ENCODE assay signal across 9 mouse cellular contexts in genomic region chrX:11797870-11798269, GRCm38 (mm10).
DNase-seq lines count a peak whose midpoint lies in the region; ATAC-seq and TF ChIP-seq lines count a peak whose summit lies in the region.
"Had no signal": no experiment of that assay in that cellular context is flagged by ENCODE, and none has a peak within 500 bp of the region (broad histone marks: within the 10 kb centered on the region; RNA-seq: fewer than 3 reads in every experiment).

No protein-coding gene starts in this region.

- TF ChIP-seq CTCF in heart, adult 2 months (IDR thresholded peaks at IDR 0.05): peak; percentile 25

- H3K9me3 ChIP-seq in midbrain, embryonic 15.5 days: no peaks in the 10 kb centered on the region

- TF ChIP-seq POLR2A in heart, adult 2 months (IDR thresholded peaks at IDR 0.05; ENCODE audit: insufficient read depth, low read depth, low read length): no peak

- no peak for ATAC-seq in midbrain, embryonic 15.5 days (replicated peaks)

- H3K27me3 ChIP-seq in heart, adult 2 months (ENCODE audit: control insufficient read depth, insufficient read depth, low read length): no peaks in the 10 kb centered on the region
- no peaks in the 10 kb centered on the region for H3K27me3 ChIP-seq in midbrain, embryonic 15.5 days (replicated peaks)

- intact Hi-C loops in heart, adult 2 months (cut with DNase I): no loop called here

- peak; percentile 51 for DNase-seq in cerebellum, adult 18-20 months
- DNase-seq in cerebellum, adult 8-10 months: no peak
- DNase-seq in Muller cell, postnatal 12 days (ENCODE audit: inconsistent ontology term): peak; percentile 81
- DNase-seq in heart, adult 2 months: peak; percentile 45 to 58
- peak; percentile 51 to 62 for DNase-seq in layer of hippocampus, adult 8-10 months (ENCODE audit: low spot score in 2 of 2)
- DNase-seq in spleen, postnatal 4 days (ENCODE audit: low spot score in 2 of 2): no peak
- no peak for DNase-seq in right cerebral cortex, postnatal 10 days (ENCODE audit: low spot score in 2 of 2)

- 0 out of 2 replicates have a peak, but pooled peaks have one; percentile 14 for TF ChIP-seq EP300 in heart, adult 2 months (IDR thresholded peaks at IDR 0.05; ENCODE audit: insufficient read depth, low read depth, low read length)

- H3K9ac ChIP-seq in heart, adult 2 months (ENCODE audit: low read depth, low read length): no peak overlapping the region; the same call in 1 of the 2 replicates
- H3K9ac ChIP-seq in midbrain, embryonic 15.5 days: no peak overlapping the region

- H3K4me3 ChIP-seq in heart, adult 2 months: no peak overlapping the region
- no peak overlapping the region for H3K4me3 ChIP-seq in midbrain, embryonic 15.5 days

- no peak overlapping the region for H3K27ac ChIP-seq in heart, adult 2 months
- H3K27ac ChIP-seq in midbrain, embryonic 15.5 days: 0 out of 2 replicates have a peak overlapping the region, but pooled peaks have one; percentile 38
- H3K27ac ChIP-seq: macrophage had no signal

- H3K36me3 ChIP-seq in heart, adult 2 months (ENCODE audit: control insufficient read depth, insufficient read depth, low read length): no peaks in the 10 kb centered on the region
- no peaks in the 10 kb centered on the region for H3K36me3 ChIP-seq in midbrain, embryonic 15.5 days (replicated peaks)

- H3K4me1 ChIP-seq in heart, adult 2 months (ENCODE audit: control insufficient read depth, insufficient read depth, low read length): peaks cover 2% of the 10 kb centered on the region
- H3K4me1 ChIP-seq in midbrain, embryonic 15.5 days: peaks cover 4% of the 10 kb centered on the region

- no peaks in the 10 kb centered on the region for H3K79me2 ChIP-seq in heart, adult 2 months (replicated peaks; ENCODE audit: control insufficient read depth, insufficient read depth, low read length)

- H3K4me2 ChIP-seq in midbrain, embryonic 15.5 days: no peak overlapping the region

- 35% methylated on average over 10 of the region's 11 CpGs for WGBS in heart, adult 2 months
- 17% methylated on average over 11 of the region's 11 CpGs for WGBS in midbrain, embryonic 15.5 days

Comparison
In these comparisons a context has a peak if more than half of its experiments do, and no peak if none do; other contexts are left out.
1. DNase-seq: peak in cerebellum, adult 18-20 months (2 of 2), Muller cell, postnatal 12 days (single experiment), heart, adult 2 months (2 of 2) and layer of hippocampus, adult 8-10 months (2 of 2); none in cerebellum, adult 8-10 months (single experiment), spleen, postnatal 4 days (0 of 2) and right cerebral cortex, postnatal 10 days (0 of 2).